Mouse (Mus musculus): ENCODE data around the gene Vwa8.

DNA sequence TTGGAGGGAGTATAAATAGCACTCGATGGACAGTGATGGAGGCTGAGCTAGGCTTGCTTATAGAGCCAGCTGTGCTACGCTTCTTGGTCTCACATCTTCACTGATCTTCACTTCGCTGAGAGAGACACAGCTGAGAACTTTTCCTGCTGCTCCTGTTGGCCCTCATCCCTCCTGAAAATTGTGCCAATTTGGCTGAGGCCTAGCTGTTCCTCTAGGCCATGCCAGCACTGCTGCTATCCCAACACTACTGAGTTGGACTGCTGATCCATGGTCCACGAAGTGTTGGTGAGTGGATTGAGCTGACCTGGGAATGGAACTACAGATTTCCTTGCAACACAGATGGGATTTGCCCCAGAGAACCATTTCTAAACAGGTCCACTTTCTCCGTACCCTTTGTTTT lies 47.4 kb downstream of the Vwa8 start:
- TF ChIP-seq CTCF (IDR thresholded peaks at IDR 0.05; ENCODE audit: low read depth), result no peak
- TF ChIP-seq EP300 (optimal IDR thresholded peaks at IDR 0.05), result no peak

Data from stomach, postnatal 0 days (tissue).